Mouse (Mus musculus) hindbrain, embryonic 10.5 days (tissue): Measurements from ENCODE around the gene Cks2. TPM values are rescaled to one million over a fixed set of nuclear protein-coding genes. Genes with fewer than 3 reads are reported as not detected.

Experiments
- DNase-seq: peaks from one replicate; pipeline ENCODE4 v3.0.0-alpha.2; 2017; ENCODE audit warnings: low spot score
- H3K27ac ChIP-seq: fragments of 300-500 bp; sonication (generic); 2 replicates; pipeline ENCODE4 v1.5.1; 2016; ENCODE audit warnings: mild to moderate bottlenecking, moderate library complexity
- H3K27me3 ChIP-seq: fragments of 300-500 bp; sonication (generic); 2 replicates; pipeline ENCODE4 v1.6.1; 2016; ENCODE audit warnings: mild to moderate bottlenecking; ENCODE audit not compliant: poor library complexity, insufficient read depth, severe bottlenecking
- H3K36me3 ChIP-seq: fragments of 300-500 bp; sonication (generic); 2 replicates; pipeline ENCODE4 v1.6.1; 2016; ENCODE audit warnings: mild to moderate bottlenecking, moderate library complexity
- H3K4me1 ChIP-seq: fragments of 300-500 bp; sonication (generic); replicated peaks from 2 replicates; pipeline ENCODE4 v1.6.1; 2016; ENCODE audit warnings: mild to moderate bottlenecking
- H3K4me3 ChIP-seq: fragments of 300-500 bp; sonication (generic); 2 replicates; pipeline ENCODE4 v1.5.1; 2016; ENCODE audit warnings: mild to moderate bottlenecking, moderate library complexity
- H3K9me3 ChIP-seq: fragments of 300-500 bp; sonication (generic); 2 replicates; pipeline ENCODE4 v1.6.1; 2016; ENCODE audit warnings: mild to moderate bottlenecking, moderate library complexity
- WGBS: fragments of 180-500 bp; shearing (Covaris S2); methylation state at CpG from one replicate; pipeline ENCODE4 v1.1.7; 2016; 5-methylcytosine and 5-hydroxymethylcytosine counted together
- polyA plus RNA-seq: library from polyadenylated mRNA; unstranded; fragments of >200 nt; fragmentation: Nextera tagmentation; extraction: Ambion mirVana; gene quantifications from 2 replicates; pipeline ENCODE4 v1.2.1, GENCODE M21; 2016

Gene Cks2
- polyA plus RNA-seq, 1 experiment from 2014 or later = 329 TPM

DNA sequence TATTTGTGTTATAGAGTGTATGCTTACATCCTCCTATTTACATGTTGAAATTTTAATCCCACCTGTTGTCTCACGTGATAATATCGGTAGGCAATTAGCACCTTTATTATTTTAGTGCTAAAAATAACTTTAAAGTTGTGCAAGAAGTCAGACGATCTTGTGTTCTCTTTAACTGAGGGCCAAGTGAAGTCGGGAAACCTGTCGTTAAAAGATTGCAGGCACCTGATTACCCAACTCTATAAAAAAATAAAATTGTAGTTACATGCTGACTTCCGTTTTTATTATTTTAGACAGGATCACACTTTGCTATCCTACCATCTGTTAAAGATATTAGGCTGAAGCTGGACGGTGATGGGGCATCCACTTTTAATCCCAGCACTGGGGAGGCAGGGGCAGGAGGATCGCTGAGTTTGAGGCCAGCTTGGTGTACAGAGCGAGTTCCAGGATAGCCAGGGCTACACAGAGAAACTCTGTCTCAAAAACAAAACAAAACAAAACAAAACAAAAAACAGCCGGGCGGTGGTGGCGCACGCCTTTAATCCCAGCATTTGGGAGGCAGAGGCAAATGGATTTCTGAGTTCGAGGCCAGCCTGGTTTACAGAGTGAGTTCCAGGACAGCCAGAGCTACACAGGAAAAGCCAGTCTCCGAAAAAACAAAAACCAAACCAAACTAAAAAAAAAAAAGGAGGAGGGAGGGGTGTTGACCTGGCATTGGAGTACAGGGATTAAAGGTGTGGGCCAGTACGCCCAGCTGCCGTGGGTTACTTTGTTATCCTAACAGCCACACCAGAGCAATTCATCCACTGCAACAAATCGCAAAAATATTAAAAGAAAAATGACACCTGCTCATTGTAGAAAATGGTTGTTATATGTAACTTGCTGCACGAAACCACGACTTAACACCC lies 856 bp upstream of the Cks2 start:
- Histone ChIP-seq H3K9me3 (no peaks in the 10 kb centered on the region), H3K27ac (peak overlapping the region; percentile 98), H3K4me1 (peaks cover 32% of the 10 kb centered on the region), H3K27me3 (no peaks in the 10 kb centered on the region), H3K36me3 (no peaks in the 10 kb centered on the region; the same call in 1 of the 2 replicates), H3K4me3 (peak overlapping the region; percentile 92)
- no peak for DNase-seq
- WGBS = 47% methylated on average over 20 of the region's 20 CpGs

GRCm38 (mm10) chr13:51645872-51646271 lies 840 bp downstream of the Cks2 start:
- H3K4me3 ChIP-seq = peak overlapping the region; percentile 92
- peaks cover 11% of the 10 kb centered on the region for H3K36me3 ChIP-seq
- H3K4me1 ChIP-seq = peaks cover 35% of the 10 kb centered on the region
- under 1% methylated on average over 7 of the region's 7 CpGs for WGBS
- peak overlapping the region; percentile 98 for H3K27ac ChIP-seq
- no peaks in the 10 kb centered on the region for H3K9me3 ChIP-seq
- peak; percentile 12 for DNase-seq
- H3K27me3 ChIP-seq = no peaks in the 10 kb centered on the region

GRCm38 (mm10) chr13:51646362-51647027 lies 1.5 kb downstream of the Cks2 start:
- Histone ChIP-seq H3K27me3 (no peaks in the 10 kb centered on the region), H3K36me3 (peaks cover 16% of the 10 kb centered on the region), H3K9me3 (no peaks in the 10 kb centered on the region), H3K27ac (no peak overlapping the region), H3K4me3 (peak overlapping the region; percentile 92), H3K4me1 (peaks cover 41% of the 10 kb centered on the region)
- no peak for DNase-seq
- 27% methylated on average over 3 of the region's 3 CpGs for WGBS

- no peak for DNase-seq
- 90% methylated on average over 3 of the region's 3 CpGs for WGBS
- Histone ChIP-seq H3K4me3 (peak overlapping the region; percentile 92), H3K36me3 (peaks cover 20% of the 10 kb centered on the region), H3K27ac (no peak overlapping the region), H3K9me3 (no peaks in the 10 kb centered on the region), H3K4me1 (peaks cover 45% of the 10 kb centered on the region), H3K27me3 (no peaks in the 10 kb centered on the region)
Measured at GRCm38 (mm10) chr13:51647770-51648169, 2.7 kb downstream of the Cks2 start.

DNA sequence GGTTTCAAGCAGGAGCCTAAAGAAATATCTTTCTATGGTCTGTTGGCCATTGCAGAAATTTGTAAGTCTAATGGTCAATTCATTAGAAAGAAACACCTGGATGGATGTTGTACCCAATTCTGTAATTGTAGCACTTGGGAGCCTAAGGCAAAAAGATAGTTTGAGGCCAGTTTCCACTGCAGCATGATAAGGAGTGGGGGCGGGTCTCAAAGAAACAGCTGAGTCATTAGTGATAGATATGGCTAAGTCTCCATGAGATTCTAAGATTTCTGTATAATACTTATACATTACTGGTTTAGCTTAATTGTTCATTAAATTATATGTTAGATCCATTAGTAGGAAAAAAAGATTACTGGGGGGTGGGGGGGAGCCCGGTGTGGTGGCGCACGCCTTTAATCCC lies 3.2 kb downstream of the Cks2 start:
- WGBS = 92% methylated on average over 4 of the region's 4 CpGs
- H3K4me3 ChIP-seq = peak overlapping the region; percentile 92
- DNase-seq = no peak
- peaks cover 45% of the 10 kb centered on the region for H3K4me1 ChIP-seq
- H3K9me3 ChIP-seq = no peaks in the 10 kb centered on the region
- no peak overlapping the region for H3K27ac ChIP-seq
- H3K36me3 ChIP-seq = peaks cover 25% of the 10 kb centered on the region
- no peaks in the 10 kb centered on the region for H3K27me3 ChIP-seq

- Histone ChIP-seq H3K27ac (no peak overlapping the region), H3K36me3 (peaks cover 40% of the 10 kb centered on the region), H3K4me1 (peaks cover 45% of the 10 kb centered on the region), H3K4me3 (no peak overlapping the region), H3K9me3 (no peaks in the 10 kb centered on the region), H3K27me3 (no peaks in the 10 kb centered on the region)
- WGBS = 78% methylated on average over 1 of the region's 1 CpGs
- no peak for DNase-seq
Measured at GRCm38 (mm10) chr13:51649740-51650139, 4.7 kb downstream of the Cks2 start.

DNA sequence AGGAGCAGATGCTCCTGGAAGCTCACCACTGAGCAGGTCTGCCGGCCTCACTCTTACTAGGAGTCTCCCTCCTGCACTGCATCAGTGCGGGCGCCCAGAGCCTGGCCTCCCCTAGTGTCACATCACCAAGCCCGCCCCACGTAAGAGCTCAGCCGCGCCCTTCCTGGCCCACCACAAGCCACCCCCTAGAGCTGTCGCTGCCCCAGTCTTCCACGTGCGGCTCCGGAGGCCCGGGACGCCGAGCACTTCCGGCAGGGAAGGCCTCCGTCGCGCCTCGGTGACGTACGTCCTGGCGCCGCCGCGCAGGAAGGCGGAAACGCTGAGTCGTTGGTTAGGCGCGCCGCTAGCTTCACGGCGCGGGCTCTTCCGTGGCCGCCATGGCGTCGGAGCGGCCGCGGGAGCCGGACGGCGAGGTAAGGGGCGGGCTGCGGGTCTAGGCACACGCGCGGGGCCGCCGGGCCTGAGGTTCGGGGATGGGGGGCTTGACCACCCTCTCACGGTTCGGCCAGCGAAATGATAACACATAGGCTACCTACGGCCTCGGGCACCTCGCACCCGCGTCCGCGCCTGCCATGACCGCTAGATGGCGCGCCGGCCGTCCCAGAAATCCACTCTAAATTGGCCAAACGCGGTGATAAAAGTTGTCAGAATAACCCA lies 6.5 kb downstream of the Cks2 start, which contains the start of gene Secisbp2:
Gene Secisbp2, plus strand, starts transcription at position 290 of the 657 bp plus-strand sequence.
- H3K27ac ChIP-seq = peak within 1 kb of the TSS; percentile 94
- H3K36me3 ChIP-seq = peaks cover 58% of the 10 kb centered on the region
- no peaks in the 10 kb centered on the region for H3K27me3 ChIP-seq
- under 1% methylated on average over 69 of the region's 69 CpGs for WGBS
- H3K4me1 ChIP-seq = peaks cover 43% of the 10 kb centered on the region
- peak within 1 kb of the TSS; percentile 77 for H3K4me3 ChIP-seq
- peak; percentile 91 for DNase-seq
- no peaks in the 10 kb centered on the region for H3K9me3 ChIP-seq

- H3K36me3 ChIP-seq = peaks cover 74% of the 10 kb centered on the region
- 94% methylated on average over 6 of the region's 6 CpGs for WGBS
- DNase-seq = no peak
Measured at GRCm38 (mm10) chr13:51653159-51653558, 8.1 kb downstream of the Cks2 start.

DNA sequence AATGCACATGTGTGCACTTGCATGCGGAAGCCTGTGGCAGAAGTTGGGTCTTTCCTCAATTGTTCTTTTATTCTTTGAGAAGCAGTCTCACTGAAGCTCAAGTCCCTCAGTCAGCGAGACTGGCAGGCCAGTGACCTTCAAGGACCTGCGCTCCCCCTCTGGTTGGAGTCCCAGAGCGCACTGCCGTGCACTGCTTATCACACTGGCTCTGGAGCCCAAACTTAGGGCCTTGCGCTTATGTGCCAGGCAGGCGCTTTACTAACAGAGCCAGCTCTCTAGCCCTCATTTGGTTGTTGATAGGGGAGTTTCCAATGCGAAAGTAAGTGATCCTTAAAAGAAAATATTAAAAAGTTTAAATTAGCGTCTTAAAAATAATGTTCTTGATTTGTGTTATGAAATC lies 8.9 kb downstream of the Cks2 start:
- Histone ChIP-seq H3K9me3 (no peaks in the 10 kb centered on the region), H3K4me3 (no peak overlapping the region), H3K4me1 (peaks cover 21% of the 10 kb centered on the region), H3K27ac (no peak overlapping the region), H3K36me3 (peaks cover 82% of the 10 kb centered on the region), H3K27me3 (no peaks in the 10 kb centered on the region)
- DNase-seq = no peak
- 92% methylated on average over 9 of the region's 9 CpGs for WGBS

More at GRCm38 (mm10) chr13:51653159-51653558, 8.1 kb downstream of the Cks2 start:
- H3K4me3 ChIP-seq = no peak overlapping the region
- H3K9me3 ChIP-seq = no peaks in the 10 kb centered on the region
- peaks cover 27% of the 10 kb centered on the region for H3K4me1 ChIP-seq
- H3K27me3 ChIP-seq = no peaks in the 10 kb centered on the region
- no peak overlapping the region for H3K27ac ChIP-seq

DNA sequence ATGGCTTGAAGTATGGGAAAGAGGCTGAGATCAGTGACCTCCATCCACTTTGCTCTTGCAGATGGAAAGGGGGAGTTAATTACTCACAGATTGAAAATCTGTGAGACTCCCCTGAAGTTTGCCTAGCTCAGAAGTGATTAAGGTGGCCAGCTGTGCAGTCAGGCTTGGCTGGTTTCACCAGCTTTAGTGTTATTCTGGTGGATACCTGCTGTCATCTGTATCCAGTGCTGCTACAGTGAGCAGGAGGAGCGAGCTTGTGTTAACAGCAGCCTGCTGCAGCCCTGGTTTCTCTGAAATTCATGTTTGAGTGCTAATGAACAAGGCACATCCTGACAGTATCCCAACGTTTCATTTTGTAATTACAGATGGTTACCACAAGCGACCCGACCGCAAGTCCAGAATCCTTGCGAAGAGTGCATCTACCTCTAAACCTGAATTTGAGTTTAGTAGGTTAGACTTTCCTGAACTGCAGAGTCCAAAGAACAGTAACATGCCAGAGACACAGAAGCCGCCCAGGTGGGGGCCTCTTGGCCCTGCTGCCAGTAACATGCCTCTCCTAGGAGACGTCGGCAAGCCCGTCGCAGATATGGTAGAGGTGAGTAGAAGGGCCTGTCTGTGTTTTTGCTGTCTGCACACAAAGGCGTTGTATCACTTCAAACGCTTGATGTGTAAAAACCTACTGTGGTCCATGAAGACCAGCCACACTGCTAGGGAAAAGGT lies 11.6 kb downstream of the Cks2 start:
- Histone ChIP-seq H3K27ac (no peak overlapping the region), H3K9me3 (no peaks in the 10 kb centered on the region), H3K36me3 (peaks cover 91% of the 10 kb centered on the region), H3K4me3 (no peak overlapping the region), H3K27me3 (no peaks in the 10 kb centered on the region), H3K4me1 (peaks cover 11% of the 10 kb centered on the region)
- 94% methylated on average over 13 of the region's 13 CpGs for WGBS
- DNase-seq = no peak

- DNase-seq = no peak
- no peaks in the 10 kb centered on the region for H3K9me3 ChIP-seq
- no peak overlapping the region for H3K4me3 ChIP-seq
- H3K36me3 ChIP-seq = peaks cover 98% of the 10 kb centered on the region
- H3K4me1 ChIP-seq = no peaks in the 10 kb centered on the region
- H3K27me3 ChIP-seq = no peaks in the 10 kb centered on the region
- WGBS = 92% methylated on average over 3 of the region's 3 CpGs
- no peak overlapping the region for H3K27ac ChIP-seq
Measured at GRCm38 (mm10) chr13:51658094-51658493, 13.1 kb downstream of the Cks2 start.

DNA sequence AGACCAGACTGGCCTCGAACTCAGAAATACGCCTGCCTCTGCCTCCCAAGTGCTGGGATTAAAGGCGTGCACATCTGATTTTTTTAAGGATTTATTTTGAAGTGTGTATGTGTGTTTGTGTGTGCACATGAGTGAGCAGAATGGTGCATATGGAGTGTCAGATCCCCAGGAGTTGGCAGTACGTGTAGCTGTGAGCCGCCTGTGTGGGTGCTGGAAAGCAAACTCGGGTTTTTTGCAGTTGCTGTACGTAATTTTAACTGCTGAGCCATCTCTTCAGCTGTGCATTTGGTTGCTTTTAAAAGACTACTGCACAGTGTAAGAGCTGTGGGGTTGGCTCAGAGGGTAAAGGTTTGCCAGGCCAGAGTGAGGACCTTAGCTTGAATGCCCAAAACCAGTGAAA lies 14.5 kb downstream of the Cks2 start:
- DNase-seq = no peak
- H3K4me1 ChIP-seq = no peaks in the 10 kb centered on the region
- H3K36me3 ChIP-seq = peaks cover 96% of the 10 kb centered on the region
- 96% methylated on average over 7 of the region's 7 CpGs for WGBS
- no peak overlapping the region for H3K4me3 ChIP-seq
- H3K9me3 ChIP-seq = no peaks in the 10 kb centered on the region
- no peak overlapping the region for H3K27ac ChIP-seq
- H3K27me3 ChIP-seq = no peaks in the 10 kb centered on the region
